Mouse (Mus musculus): Measurements from ENCODE around the gene Nudt2. TPM values are rescaled to one million over a fixed set of nuclear protein-coding genes. Genes with fewer than 3 reads are reported as not detected.

The Nudt2 gene
- polyA plus RNA-seq, 1 experiment from 2014 or later, result 70.3 TPM

DNA sequence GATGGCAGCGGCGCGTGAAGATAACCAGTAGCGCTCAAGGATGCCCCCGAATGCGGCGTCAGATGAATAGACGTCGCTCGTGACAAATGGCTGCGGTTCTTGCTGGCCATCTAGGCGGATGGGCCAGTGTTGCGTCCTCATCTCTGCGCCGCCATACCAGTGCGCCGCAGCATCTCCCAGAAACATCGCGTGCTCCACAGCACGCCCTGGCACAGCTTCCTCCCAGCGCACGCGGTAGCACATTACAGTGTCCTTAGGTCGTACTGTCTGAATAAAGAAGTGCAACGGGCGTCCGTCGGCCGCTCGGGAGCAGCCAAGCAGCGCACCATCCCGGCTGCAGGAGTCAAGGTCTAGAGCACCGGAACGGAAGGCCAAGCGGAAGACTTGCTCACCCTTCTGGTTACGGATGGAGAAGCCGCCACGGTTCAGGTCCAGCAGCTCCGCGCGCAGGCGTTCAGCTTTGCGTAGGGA lies 34.0 kb downstream of the Nudt2 start:
- ATAC-seq, result no peak
- Histone ChIP-seq H3K36me3 (ENCODE audit: control insufficient read depth, insufficient read depth, low read length) (peaks cover 18% of the 10 kb centered on the region), H3K9ac (ENCODE audit: low read depth, low read length) (no peak overlapping the region), H3K4me1 (ENCODE audit: control insufficient read depth, insufficient read depth, low read length) (peaks cover 35% of the 10 kb centered on the region), H3K27ac (ENCODE audit: low read length) (no peak overlapping the region), H3K4me2 (ENCODE audit: low read depth, low read length) (peak overlapping the region; percentile 40), H3K4me3 (ENCODE audit: low read length) (peak overlapping the region; percentile 33), H3K9me3 (ENCODE audit: control insufficient read depth, low read length) (no peaks in the 10 kb centered on the region), H3K27me3 (replicated peaks; ENCODE audit: control insufficient read depth, insufficient read depth, low read length) (peaks cover 39% of the 10 kb centered on the region)
- WGBS, result 27% methylated on average over 43 of the region's 43 CpGs

DNA sequence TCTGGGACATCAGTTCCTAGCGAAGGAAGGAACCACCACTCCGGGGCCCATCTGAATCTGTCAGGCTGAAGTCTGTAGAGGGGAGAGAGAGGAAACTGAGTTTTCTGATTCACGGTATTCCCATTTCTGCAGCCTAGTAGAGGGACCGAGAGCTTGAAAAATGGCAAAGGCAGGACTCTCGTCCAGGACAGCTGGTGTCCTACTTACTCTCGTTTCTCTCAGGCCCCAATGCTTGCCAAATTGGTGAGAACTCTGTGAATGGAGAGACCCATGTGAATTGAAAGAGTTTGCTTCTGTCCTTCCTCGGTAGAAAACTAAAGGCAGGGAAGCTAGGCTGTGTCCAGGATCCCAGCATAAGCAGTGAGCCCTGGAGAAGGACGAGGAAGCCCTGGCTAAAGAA lies 34.7 kb downstream of the Nudt2 start:
- H3K4me3 ChIP-seq (ENCODE audit: low read length), result no peak overlapping the region
- no peak for ATAC-seq
- peaks cover 33% of the 10 kb centered on the region for H3K4me1 ChIP-seq (ENCODE audit: control insufficient read depth, insufficient read depth, low read length)
- no peak overlapping the region for H3K4me2 ChIP-seq (ENCODE audit: low read depth, low read length)
- H3K9me3 ChIP-seq (ENCODE audit: control insufficient read depth, low read length), result no peaks in the 10 kb centered on the region
- H3K27me3 ChIP-seq (replicated peaks; ENCODE audit: control insufficient read depth, insufficient read depth, low read length), result peaks cover 39% of the 10 kb centered on the region
- 79% methylated on average over 8 of the region's 8 CpGs for WGBS
- H3K36me3 ChIP-seq (ENCODE audit: control insufficient read depth, insufficient read depth, low read length), result peaks cover 18% of the 10 kb centered on the region
- H3K9ac ChIP-seq (ENCODE audit: low read depth, low read length), result no peak overlapping the region
- H3K27ac ChIP-seq (ENCODE audit: low read length), result no peak overlapping the region

DNA sequence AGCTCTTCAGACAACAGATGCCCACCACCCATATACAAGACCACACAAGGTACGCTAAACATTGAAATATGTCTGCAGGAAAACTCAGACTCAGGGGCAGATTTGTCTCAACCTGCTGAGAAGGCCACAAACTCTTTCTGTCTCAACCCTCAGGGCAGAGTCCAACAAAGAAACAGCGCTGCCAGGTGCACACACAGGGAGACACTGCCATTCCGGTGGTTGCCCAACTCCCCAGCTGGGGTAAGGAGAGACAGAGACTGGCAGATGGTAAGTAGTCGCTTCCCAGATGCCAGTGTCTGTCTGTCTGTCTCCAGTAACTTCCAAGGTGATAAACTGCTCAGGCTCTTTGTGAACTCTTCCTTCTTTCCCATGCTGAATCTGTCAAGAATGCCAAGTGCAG lies 35.8 kb downstream of the Nudt2 start:
- H3K27ac ChIP-seq (ENCODE audit: low read length), result no peak overlapping the region
- peaks cover 39% of the 10 kb centered on the region for H3K27me3 ChIP-seq (replicated peaks; ENCODE audit: control insufficient read depth, insufficient read depth, low read length)
- H3K9me3 ChIP-seq (ENCODE audit: control insufficient read depth, low read length), result no peaks in the 10 kb centered on the region
- WGBS, result 63% methylated on average over 4 of the region's 4 CpGs
- peaks cover 33% of the 10 kb centered on the region for H3K4me1 ChIP-seq (ENCODE audit: control insufficient read depth, insufficient read depth, low read length)
- H3K9ac ChIP-seq (ENCODE audit: low read depth, low read length), result no peak overlapping the region
- peak overlapping the region; percentile 6; the same call in 1 of the 2 replicates for H3K4me2 ChIP-seq (ENCODE audit: low read depth, low read length)
- peaks cover 18% of the 10 kb centered on the region for H3K36me3 ChIP-seq (ENCODE audit: control insufficient read depth, insufficient read depth, low read length)
- no peak for ATAC-seq
- H3K4me3 ChIP-seq (ENCODE audit: low read length), result no peak overlapping the region

- ATAC-seq, result peak; percentile 51
- 13% methylated on average over 20 of the region's 20 CpGs for WGBS
- H3K27ac ChIP-seq (ENCODE audit: low read length), result peak overlapping the region; percentile 52
- H3K4me1 ChIP-seq (ENCODE audit: control insufficient read depth, insufficient read depth, low read length), result peaks cover 39% of the 10 kb centered on the region
- H3K9me3 ChIP-seq (ENCODE audit: control insufficient read depth, low read length), result no peaks in the 10 kb centered on the region
- peak overlapping the region; percentile 86 for H3K4me2 ChIP-seq (ENCODE audit: low read depth, low read length)
- peaks cover 35% of the 10 kb centered on the region for H3K27me3 ChIP-seq (replicated peaks; ENCODE audit: control insufficient read depth, insufficient read depth, low read length)
- H3K9ac ChIP-seq (ENCODE audit: low read depth, low read length), result peak overlapping the region; percentile 66
- peaks cover 18% of the 10 kb centered on the region for H3K36me3 ChIP-seq (ENCODE audit: control insufficient read depth, insufficient read depth, low read length)
- peak overlapping the region; percentile 54 for H3K4me3 ChIP-seq (ENCODE audit: low read length)
Observed at GRCm38 (mm10) chr4:41502171-41502940, 37.4 kb downstream of the Nudt2 start.

GRCm38 (mm10) chr4:41502986-41503412 lies 38.0 kb downstream of the Nudt2 start, which contains the start of gene AI464131:
TSS of gene AI464131 (minus strand) at chr4:41503076.
- Histone ChIP-seq H3K27me3 (replicated peaks; ENCODE audit: control insufficient read depth, insufficient read depth, low read length) (peaks cover 30% of the 10 kb centered on the region), H3K4me3 (ENCODE audit: low read length) (peak within 1 kb of the TSS; percentile 54), H3K27ac (ENCODE audit: low read length) (peak within 1 kb of the TSS; percentile 52), H3K9ac (ENCODE audit: low read depth, low read length) (peak within 1 kb of the TSS; percentile 66), H3K4me1 (ENCODE audit: control insufficient read depth, insufficient read depth, low read length) (peaks cover 36% of the 10 kb centered on the region), H3K36me3 (ENCODE audit: control insufficient read depth, insufficient read depth, low read length) (peaks cover 13% of the 10 kb centered on the region), H3K9me3 (ENCODE audit: control insufficient read depth, low read length) (no peaks in the 10 kb centered on the region), H3K4me2 (ENCODE audit: low read depth, low read length) (peak within 1 kb of the TSS; percentile 86)
- WGBS, result under 1% methylated on average over 16 of the region's 18 CpGs
- ATAC-seq, result peak; percentile 94

GRCm38 (mm10) chr4:41504325-41504724 lies 39.4 kb downstream of the Nudt2 start:
- H3K4me1 ChIP-seq (ENCODE audit: control insufficient read depth, insufficient read depth, low read length), result peaks cover 23% of the 10 kb centered on the region
- no peak overlapping the region for H3K4me2 ChIP-seq (ENCODE audit: low read depth, low read length)
- WGBS, result 74% methylated on average over 5 of the region's 5 CpGs
- H3K4me3 ChIP-seq (ENCODE audit: low read length), result no peak overlapping the region
- H3K9me3 ChIP-seq (ENCODE audit: control insufficient read depth, low read length), result no peaks in the 10 kb centered on the region
- no peak for ATAC-seq
- H3K27me3 ChIP-seq (replicated peaks; ENCODE audit: control insufficient read depth, insufficient read depth, low read length), result peaks cover 17% of the 10 kb centered on the region
- peaks cover under 1% of the 10 kb centered on the region; the same call in 1 of the 2 replicates for H3K36me3 ChIP-seq (ENCODE audit: control insufficient read depth, insufficient read depth, low read length)
- no peak overlapping the region for H3K27ac ChIP-seq (ENCODE audit: low read length)
- H3K9ac ChIP-seq (ENCODE audit: low read depth, low read length), result no peak overlapping the region

DNA sequence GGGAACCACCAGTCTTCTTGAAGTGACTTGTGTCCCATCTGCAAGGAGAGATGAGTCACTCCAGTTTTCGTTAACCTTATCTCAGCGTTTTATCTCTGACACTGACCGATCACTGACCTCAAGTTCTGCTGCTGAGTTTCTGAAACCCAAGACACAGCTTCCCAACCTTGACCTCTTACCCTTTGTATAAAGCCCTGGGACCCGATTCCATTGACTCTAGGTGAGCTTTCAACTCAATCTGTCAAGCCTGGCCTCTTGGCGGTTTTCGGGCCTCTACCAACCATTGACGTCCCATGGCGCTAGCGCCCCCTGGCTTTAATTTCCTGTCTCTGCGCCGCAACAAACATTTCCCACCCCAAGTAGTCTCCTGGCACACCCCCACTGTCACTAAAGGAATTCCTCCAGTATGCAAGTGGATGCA lies 40.2 kb downstream of the Nudt2 start:
- H3K36me3 ChIP-seq (ENCODE audit: control insufficient read depth, insufficient read depth, low read length), result no peaks in the 10 kb centered on the region
- no peak overlapping the region for H3K9ac ChIP-seq (ENCODE audit: low read depth, low read length)
- H3K9me3 ChIP-seq (ENCODE audit: control insufficient read depth, low read length), result no peaks in the 10 kb centered on the region
- no peak overlapping the region for H3K27ac ChIP-seq (ENCODE audit: low read length)
- ATAC-seq, result no peak
- no peak overlapping the region for H3K4me3 ChIP-seq (ENCODE audit: low read length)
- H3K4me2 ChIP-seq (ENCODE audit: low read depth, low read length), result no peak overlapping the region
- WGBS, result 52% methylated on average over 11 of the region's 11 CpGs
- peaks cover 9% of the 10 kb centered on the region; the same call in 1 of the 2 replicates for H3K27me3 ChIP-seq (replicated peaks; ENCODE audit: control insufficient read depth, insufficient read depth, low read length)
- peaks cover 22% of the 10 kb centered on the region for H3K4me1 ChIP-seq (ENCODE audit: control insufficient read depth, insufficient read depth, low read length)

GRCm38 (mm10) chr4:41506156-41506555 lies 41.2 kb downstream of the Nudt2 start:
- Histone ChIP-seq H3K9ac (ENCODE audit: low read depth, low read length) (peak overlapping the region; percentile 74), H3K36me3 (ENCODE audit: control insufficient read depth, insufficient read depth, low read length) (no peaks in the 10 kb centered on the region), H3K4me1 (ENCODE audit: control insufficient read depth, insufficient read depth, low read length) (peaks cover 19% of the 10 kb centered on the region), H3K4me3 (ENCODE audit: low read length) (no peak overlapping the region), H3K4me2 (ENCODE audit: low read depth, low read length) (peak overlapping the region; percentile 97; the same call in 1 of the 2 replicates), H3K9me3 (ENCODE audit: control insufficient read depth, low read length) (no peaks in the 10 kb centered on the region), H3K27ac (ENCODE audit: low read length) (no peak overlapping the region), H3K27me3 (replicated peaks; ENCODE audit: control insufficient read depth, insufficient read depth, low read length) (0 out of 2 replicates have a peak, but pooled peaks cover 3% of the 10 kb centered on the region)
- no peak for ATAC-seq
- WGBS, result 14% methylated on average over 13 of the region's 13 CpGs

DNA sequence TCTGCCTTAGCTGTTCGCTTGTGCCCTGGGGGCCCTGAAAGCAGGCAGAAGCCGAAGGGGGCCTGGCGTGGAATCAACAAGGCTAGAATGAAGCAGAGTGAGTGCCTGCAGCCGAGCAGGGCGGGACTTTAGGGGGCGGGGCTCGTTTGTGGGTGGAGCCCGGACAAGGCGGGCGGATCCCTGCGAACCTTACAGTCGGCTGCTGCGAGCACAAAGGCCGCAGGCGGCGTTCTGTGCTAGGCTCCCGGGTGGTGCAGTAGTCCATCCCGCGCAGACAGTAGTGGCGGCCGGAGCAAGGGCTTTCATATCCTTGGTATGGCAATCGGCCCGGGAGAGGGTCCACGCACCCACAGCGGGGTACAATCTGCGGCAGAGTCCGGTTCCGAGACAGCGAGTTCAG lies 42.0 kb downstream of the Nudt2 start:
- under 1% methylated on average over 29 of the region's 29 CpGs for WGBS
- H3K9ac ChIP-seq (ENCODE audit: low read depth, low read length), result peak overlapping the region; percentile 74
- peak; percentile 66 for ATAC-seq
- H3K27me3 ChIP-seq (replicated peaks; ENCODE audit: control insufficient read depth, insufficient read depth, low read length), result 0 out of 2 replicates have a peak, but pooled peaks cover 3% of the 10 kb centered on the region
- H3K4me1 ChIP-seq (ENCODE audit: control insufficient read depth, insufficient read depth, low read length), result peaks cover 16% of the 10 kb centered on the region
- H3K27ac ChIP-seq (ENCODE audit: low read length), result no peak overlapping the region
- peak overlapping the region; percentile 60 for H3K4me3 ChIP-seq (ENCODE audit: low read length)
- no peaks in the 10 kb centered on the region for H3K9me3 ChIP-seq (ENCODE audit: control insufficient read depth, low read length)
- H3K4me2 ChIP-seq (ENCODE audit: low read depth, low read length), result peak overlapping the region; percentile 97
- no peaks in the 10 kb centered on the region for H3K36me3 ChIP-seq (ENCODE audit: control insufficient read depth, insufficient read depth, low read length)
